Mouse (Mus musculus) kidney, postnatal 0 days (tissue): Measurements from ENCODE around the gene Natd1. TPM values are rescaled to one million over a fixed set of nuclear protein-coding genes. Genes with fewer than 3 reads are reported as not detected.
"Not testable (repeated sequence)": the region's sequence is repeated elsewhere in the genome, so short reads cannot be mapped to it uniquely, and the experiment has no call there.

Source experiments
- ATAC-seq: fragments of 200-750 bp; cut with Nextera tagmentation; replicated peaks from 2 replicates; pipeline ENCODE4 v1.8.0; 2017; ENCODE audit warnings: low read depth, moderate number of reproducible peaks, moderate TSS enrichment, moderate library complexity; ENCODE audit not compliant: low FRiP score
- DNase-seq: peaks from one replicate; pipeline ENCODE4 v3.0.0-alpha.2; 2016; ENCODE audit warnings: low spot score
- H3K27ac ChIP-seq: fragments of 300-500 bp; sonication (generic); 2 replicates; pipeline ENCODE4 v1.5.1; 2014; ENCODE audit warnings: mild to moderate bottlenecking
- H3K27me3 ChIP-seq: fragments of 300-500 bp; sonication (generic); 2 replicates; pipeline ENCODE4 v1.6.1; 2014; ENCODE audit warnings: low read length, mixed read lengths; ENCODE audit not compliant: insufficient read depth
- H3K36me3 ChIP-seq: fragments of 300-500 bp; sonication (generic); 2 replicates; pipeline ENCODE4 v1.6.1; 2014; ENCODE audit warnings: low read length, mixed read lengths; ENCODE audit not compliant: insufficient read depth
- H3K4me1 ChIP-seq: fragments of 300-500 bp; sonication (generic); replicated peaks from 2 replicates; pipeline ENCODE4 v1.6.1; 2014; ENCODE audit warnings: antibody characterized with exemption, low read length, mixed read lengths; ENCODE audit not compliant: insufficient read depth
- H3K4me2 ChIP-seq: fragments of 300-500 bp; sonication (generic); 2 replicates; pipeline ENCODE4 v1.6.1; 2014; ENCODE audit warnings: mild to moderate bottlenecking, low read length, moderate library complexity, mixed read lengths
- H3K4me3 ChIP-seq: fragments of 300-500 bp; sonication (generic); replicated peaks from 2 replicates; pipeline ENCODE4 v1.5.1; 2014; ENCODE audit warnings: low read depth, low read length
- H3K9ac ChIP-seq: fragments of 300-500 bp; sonication (generic); 2 replicates; pipeline ENCODE4 v1.6.1; 2014; ENCODE audit warnings: low read depth, low read length
- H3K9me3 ChIP-seq: fragments of 300-500 bp; sonication (generic); replicated peaks from 2 replicates; pipeline ENCODE4 v1.6.1; 2016; ENCODE audit warnings: low read length, inconsistent platforms, mixed read lengths
- CTCF ChIP-seq: IDR thresholded peaks from 2 replicates; pipeline ENCODE4 v1.5.1; 2016; ENCODE audit warnings: antibody characterized with exemption, low read depth, mild to moderate bottlenecking, moderate library complexity
- WGBS: fragments of 180-500 bp; shearing (Covaris S2); extraction: QIAGEN DNeasy Blood & Tissue Kit; methylation state at CpG from one replicate; pipeline ENCODE4 v1.1.7; 2014; 5-methylcytosine and 5-hydroxymethylcytosine counted together
- polyA plus RNA-seq: library from polyadenylated mRNA; unstranded; fragments of >200 nt; fragmentation: Nextera tagmentation; extraction: Ambion mirVana; gene quantifications from 2 replicates; pipeline ENCODE4 v1.2.1, GENCODE M21; 2015

The Natd1 gene
- polyA plus RNA-seq, 1 experiment from 2014 or later = 21.1 TPM

GRCm38 (mm10) chr11:60871409-60871808 is 43.1 kb downstream of the Natd1 start:
- no peak for ATAC-seq

GRCm38 (mm10) chr11:60869471-60869870 is 45.1 kb downstream of the Natd1 start:
- not testable (repeated sequence) for H3K9me3 ChIP-seq, DNase-seq, H3K27ac ChIP-seq, H3K4me3 ChIP-seq, ATAC-seq, H3K4me2 ChIP-seq, H3K4me1 ChIP-seq, H3K27me3 ChIP-seq, H3K9ac ChIP-seq
- 93% methylated on average over 6 of the region's 6 CpGs for WGBS
- peaks cover 11% of the 10 kb centered on the region; the same call in 1 of the 2 replicates for H3K36me3 ChIP-seq

More at GRCm38 (mm10) chr11:60871409-60871808, 43.1 kb downstream of the Natd1 start:
- no peak overlapping the region for H3K4me2 ChIP-seq
- no peak overlapping the region for H3K9ac ChIP-seq
- no peak for DNase-seq
- H3K4me3 ChIP-seq = no peak overlapping the region
- 54% methylated on average over 4 of the region's 4 CpGs for WGBS
- 0 out of 2 replicates have a peak, but pooled peaks cover 6% of the 10 kb centered on the region for H3K36me3 ChIP-seq
- no peak overlapping the region for H3K27ac ChIP-seq
- no peaks in the 10 kb centered on the region for H3K27me3 ChIP-seq
- no peaks in the 10 kb centered on the region for H3K9me3 ChIP-seq
- peaks cover 8% of the 10 kb centered on the region for H3K4me1 ChIP-seq
- TF ChIP-seq CTCF = no peak

GRCm38 (mm10) chr11:60867904-60868303 is 46.6 kb downstream of the Natd1 start:
- peak; percentile 30; the same call in 1 of the 2 replicates for ATAC-seq
- no peaks in the 10 kb centered on the region for H3K9me3 ChIP-seq

GRCm38 (mm10) chr11:60867456-60867855 is 47.1 kb downstream of the Natd1 start:
- Histone ChIP-seq H3K36me3 (peaks cover 19% of the 10 kb centered on the region), H3K4me3 (no peak overlapping the region)
- 87% methylated on average over 3 of the region's 3 CpGs for WGBS

More at GRCm38 (mm10) chr11:60867904-60868303, 46.6 kb downstream of the Natd1 start:
- peak; percentile 46 for DNase-seq
- Histone ChIP-seq H3K27me3 (no peaks in the 10 kb centered on the region), H3K4me1 (no peaks in the 10 kb centered on the region), H3K4me3 (no peak overlapping the region), H3K36me3 (peaks cover 18% of the 10 kb centered on the region), H3K9ac (no peak overlapping the region), H3K27ac (no peak overlapping the region), H3K4me2 (no peak overlapping the region)
- TF ChIP-seq CTCF = no peak
- 53% methylated on average over 8 of the region's 8 CpGs for WGBS

GRCm38 (mm10) chr11:60866021-60866420 is 48.5 kb downstream of the Natd1 start:
- Histone ChIP-seq H3K4me1 (no peaks in the 10 kb centered on the region), H3K4me3 (no peak overlapping the region), H3K27ac (no peak overlapping the region; the same call in 1 of the 2 replicates), H3K4me2 (no peak overlapping the region), H3K36me3 (peaks cover 24% of the 10 kb centered on the region), H3K27me3 (no peaks in the 10 kb centered on the region), H3K9me3 (no peaks in the 10 kb centered on the region), H3K9ac (no peak overlapping the region)
- DNase-seq = no peak
- TF ChIP-seq CTCF = no peak
- 0 out of 2 replicates have a peak, but pooled peaks have one; percentile 40 for ATAC-seq
- WGBS = 54% methylated on average over 2 of the region's 2 CpGs

More at GRCm38 (mm10) chr11:60867456-60867855, 47.1 kb downstream of the Natd1 start:
- Histone ChIP-seq H3K4me1 (no peaks in the 10 kb centered on the region), H3K4me2 (no peak overlapping the region), H3K27ac (no peak overlapping the region), H3K27me3 (no peaks in the 10 kb centered on the region), H3K9ac (no peak overlapping the region), H3K9me3 (no peaks in the 10 kb centered on the region)
- no peak for ATAC-seq
- no peak for TF ChIP-seq CTCF
- DNase-seq = no peak

- Histone ChIP-seq H3K4me3 (no peak overlapping the region), H3K9me3 (no peaks in the 10 kb centered on the region), H3K27ac (no peak overlapping the region), H3K4me1 (no peaks in the 10 kb centered on the region), H3K9ac (no peak overlapping the region), H3K4me2 (no peak overlapping the region), H3K36me3 (peaks cover 24% of the 10 kb centered on the region), H3K27me3 (no peaks in the 10 kb centered on the region)
- 81% methylated on average over 14 of the region's 14 CpGs for WGBS
- DNase-seq = no peak
- ATAC-seq = no peak
- TF ChIP-seq CTCF = no peak
These were observed 49.6 kb downstream of the Natd1 start for GRCm38 (mm10) chr11:60864916-60865315.

- ATAC-seq = no peak
- Histone ChIP-seq H3K4me2 (no peak overlapping the region), H3K36me3 (peaks cover 24% of the 10 kb centered on the region), H3K9me3 (no peaks in the 10 kb centered on the region), H3K27ac (no peak overlapping the region), H3K4me3 (no peak overlapping the region), H3K27me3 (no peaks in the 10 kb centered on the region), H3K9ac (no peak overlapping the region), H3K4me1 (no peaks in the 10 kb centered on the region)
- WGBS = 85% methylated on average over 2 of the region's 2 CpGs
- DNase-seq = no peak
- no peak for TF ChIP-seq CTCF
These were observed 50.4 kb downstream of the Natd1 start for GRCm38 (mm10) chr11:60864166-60864565.
